Mouse (Mus musculus): ENCODE results near the gene Hsd11b1. TPM values are rescaled to one million over a fixed set of nuclear protein-coding genes. Genes with fewer than 3 reads are reported as not detected.

Gene Hsd11b1
- polyA plus RNA-seq, 1 experiment from 2014 or later = 2.1 TPM

GRCm38 (mm10) chr1:193227537-193227936 lies 36.3 kb downstream of the Hsd11b1 start:
- Histone ChIP-seq H3K36me3 (ENCODE audit: control insufficient read depth, insufficient read depth, low read length) (no peaks in the 10 kb centered on the region), H3K4me3 (replicated peaks; ENCODE audit: low read length) (no peak overlapping the region), H3K4me1 (ENCODE audit: control insufficient read depth, insufficient read depth, low read length) (0 out of 2 replicates have a peak, but pooled peaks cover 3% of the 10 kb centered on the region), H3K27ac (ENCODE audit: low read length) (no peak overlapping the region), H3K9me3 (replicated peaks; ENCODE audit: control insufficient read depth, low read length) (no peaks in the 10 kb centered on the region), H3K27me3 (ENCODE audit: control insufficient read depth, insufficient read depth, low read length) (no peaks in the 10 kb centered on the region), H3K4me2 (ENCODE audit: low read depth, low read length) (no peak overlapping the region), H3K9ac (ENCODE audit: low read length) (no peak overlapping the region)
- 82% methylated on average over 4 of the region's 4 CpGs for WGBS
- ATAC-seq (ENCODE audit: insufficient read depth, low FRiP score) = no peak

GRCm38 (mm10) chr1:193226724-193227522 lies 37.0 kb downstream of the Hsd11b1 start:
- Histone ChIP-seq H3K4me3 (replicated peaks; ENCODE audit: low read length) (no peak overlapping the region), H3K4me2 (ENCODE audit: low read depth, low read length) (no peak overlapping the region), H3K9ac (ENCODE audit: low read length) (no peak overlapping the region), H3K27me3 (ENCODE audit: control insufficient read depth, insufficient read depth, low read length) (no peaks in the 10 kb centered on the region), H3K27ac (ENCODE audit: low read length) (no peak overlapping the region), H3K36me3 (ENCODE audit: control insufficient read depth, insufficient read depth, low read length) (no peaks in the 10 kb centered on the region), H3K4me1 (ENCODE audit: control insufficient read depth, insufficient read depth, low read length) (0 out of 2 replicates have a peak, but pooled peaks cover 3% of the 10 kb centered on the region), H3K9me3 (replicated peaks; ENCODE audit: control insufficient read depth, low read length) (no peaks in the 10 kb centered on the region)
- 36% methylated on average over 7 of the region's 7 CpGs for WGBS
- no peak for ATAC-seq (ENCODE audit: insufficient read depth, low FRiP score)

DNA sequence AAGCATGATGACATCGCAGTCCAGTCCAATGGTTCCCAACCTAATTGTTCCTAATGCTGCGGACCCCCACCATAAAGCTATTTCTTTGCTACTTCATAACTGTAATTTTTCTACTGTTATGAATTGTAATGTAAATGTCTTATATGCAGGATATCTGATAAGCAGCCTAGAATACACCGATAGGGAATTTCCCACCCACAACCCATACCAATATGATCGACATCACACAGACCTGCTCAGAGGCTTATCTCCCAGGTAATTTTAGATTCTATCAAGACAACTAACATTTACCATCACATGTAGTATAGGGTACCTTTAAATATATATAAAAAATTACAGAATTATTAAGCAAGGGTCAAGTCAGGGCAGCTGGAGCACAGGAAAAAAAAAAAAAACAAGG lies 37.8 kb downstream of the Hsd11b1 start:
- no peak for ATAC-seq (ENCODE audit: insufficient read depth, low FRiP score)
- Histone ChIP-seq H3K4me3 (replicated peaks; ENCODE audit: low read length) (no peak overlapping the region), H3K4me1 (ENCODE audit: control insufficient read depth, insufficient read depth, low read length) (0 out of 2 replicates have a peak, but pooled peaks cover 3% of the 10 kb centered on the region), H3K27me3 (ENCODE audit: control insufficient read depth, insufficient read depth, low read length) (no peaks in the 10 kb centered on the region), H3K9me3 (replicated peaks; ENCODE audit: control insufficient read depth, low read length) (no peaks in the 10 kb centered on the region), H3K4me2 (ENCODE audit: low read depth, low read length) (no peak overlapping the region), H3K36me3 (ENCODE audit: control insufficient read depth, insufficient read depth, low read length) (no peaks in the 10 kb centered on the region), H3K9ac (ENCODE audit: low read length) (no peak overlapping the region), H3K27ac (ENCODE audit: low read length) (no peak overlapping the region)
- 86% methylated on average over 4 of the region's 4 CpGs for WGBS

GRCm38 (mm10) chr1:193225531-193225930 lies 38.3 kb downstream of the Hsd11b1 start:
- Histone ChIP-seq H3K36me3 (ENCODE audit: control insufficient read depth, insufficient read depth, low read length) (no peaks in the 10 kb centered on the region), H3K27me3 (ENCODE audit: control insufficient read depth, insufficient read depth, low read length) (no peaks in the 10 kb centered on the region), H3K4me3 (replicated peaks; ENCODE audit: low read length) (no peak overlapping the region), H3K4me1 (ENCODE audit: control insufficient read depth, insufficient read depth, low read length) (0 out of 2 replicates have a peak, but pooled peaks cover 3% of the 10 kb centered on the region), H3K9ac (ENCODE audit: low read length) (no peak overlapping the region), H3K27ac (ENCODE audit: low read length) (no peak overlapping the region), H3K4me2 (ENCODE audit: low read depth, low read length) (no peak overlapping the region), H3K9me3 (replicated peaks; ENCODE audit: control insufficient read depth, low read length) (no peaks in the 10 kb centered on the region)
- ATAC-seq (ENCODE audit: insufficient read depth, low FRiP score) = no peak
- 32% methylated on average over 3 of the region's 3 CpGs for WGBS

DNA sequence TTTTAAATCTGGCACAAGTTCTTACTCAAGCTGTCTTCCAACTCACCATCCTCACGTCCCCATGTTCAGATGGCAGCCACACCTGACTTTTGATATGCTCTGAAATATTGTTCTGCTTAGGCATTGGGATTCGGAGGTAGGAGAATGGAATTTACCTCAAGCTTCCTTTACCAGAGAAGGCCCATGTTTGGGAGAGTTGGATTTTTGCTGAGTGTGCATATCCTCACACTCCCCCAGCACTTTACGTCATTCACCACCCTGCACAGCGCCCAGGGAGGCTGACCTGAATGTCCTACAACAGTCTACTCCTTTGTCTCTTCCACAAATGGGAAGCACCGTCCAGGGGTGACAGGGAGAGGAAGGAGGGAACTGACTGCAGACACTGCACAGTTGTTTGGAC lies 43.5 kb downstream of the Hsd11b1 start:
- ATAC-seq (ENCODE audit: insufficient read depth, low FRiP score) = no peak

GRCm38 (mm10) chr1:193216000-193216399 lies 47.9 kb downstream of the Hsd11b1 start:
- H3K27me3 ChIP-seq (ENCODE audit: control insufficient read depth, insufficient read depth, low read length) = no peaks in the 10 kb centered on the region
- H3K4me3 ChIP-seq (replicated peaks; ENCODE audit: low read length) = no peak overlapping the region
- no peaks in the 10 kb centered on the region for H3K36me3 ChIP-seq (ENCODE audit: control insufficient read depth, insufficient read depth, low read length)
- H3K9ac ChIP-seq (ENCODE audit: low read length) = no peak overlapping the region
- no peak overlapping the region for H3K4me2 ChIP-seq (ENCODE audit: low read depth, low read length)
- H3K4me1 ChIP-seq (ENCODE audit: control insufficient read depth, insufficient read depth, low read length) = no peaks in the 10 kb centered on the region
- no peak overlapping the region for H3K27ac ChIP-seq (ENCODE audit: low read length)
- H3K9me3 ChIP-seq (replicated peaks; ENCODE audit: control insufficient read depth, low read length) = no peaks in the 10 kb centered on the region
- ATAC-seq (ENCODE audit: insufficient read depth, low FRiP score) = no peak
- WGBS = 78% methylated on average over 3 of the region's 3 CpGs

More for the DNA sequence above, 43.5 kb downstream of the Hsd11b1 start:
- no peaks in the 10 kb centered on the region for H3K27me3 ChIP-seq (ENCODE audit: control insufficient read depth, insufficient read depth, low read length)
- H3K4me1 ChIP-seq (ENCODE audit: control insufficient read depth, insufficient read depth, low read length) = no peaks in the 10 kb centered on the region
- no peaks in the 10 kb centered on the region for H3K36me3 ChIP-seq (ENCODE audit: control insufficient read depth, insufficient read depth, low read length)
- WGBS = 63% methylated on average over 5 of the region's 5 CpGs
- no peak overlapping the region for H3K4me2 ChIP-seq (ENCODE audit: low read depth, low read length)
- H3K9me3 ChIP-seq (replicated peaks; ENCODE audit: control insufficient read depth, low read length) = no peaks in the 10 kb centered on the region
- no peak overlapping the region for H3K9ac ChIP-seq (ENCODE audit: low read length)
- no peak overlapping the region for H3K27ac ChIP-seq (ENCODE audit: low read length)
- no peak overlapping the region for H3K4me3 ChIP-seq (replicated peaks; ENCODE audit: low read length)

DNA sequence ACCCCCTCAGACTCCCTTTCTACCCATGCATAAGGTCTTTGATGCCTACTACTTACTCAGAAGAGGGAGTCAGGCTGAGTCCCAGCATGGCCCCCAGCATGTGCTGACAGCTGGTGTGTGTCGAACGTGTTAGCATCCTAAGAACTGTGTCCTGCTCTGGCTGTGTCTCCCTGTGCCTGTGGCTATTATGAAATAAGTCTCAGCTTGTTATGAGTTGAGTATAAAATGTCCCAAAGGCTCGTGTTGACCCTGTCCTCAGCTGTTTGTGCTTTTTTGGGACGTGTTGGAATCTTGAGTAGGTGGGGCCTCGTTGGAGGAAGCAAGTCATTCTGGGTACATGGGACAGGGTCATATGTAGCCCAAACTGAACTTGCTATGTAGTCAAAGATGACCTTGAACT lies 49.8 kb downstream of the Hsd11b1 start:
- H3K4me1 ChIP-seq (ENCODE audit: control insufficient read depth, insufficient read depth, low read length) = no peaks in the 10 kb centered on the region
- H3K9ac ChIP-seq (ENCODE audit: low read length) = no peak overlapping the region
- H3K4me3 ChIP-seq (replicated peaks; ENCODE audit: low read length) = no peak overlapping the region
- WGBS = 62% methylated on average over 5 of the region's 5 CpGs
- H3K36me3 ChIP-seq (ENCODE audit: control insufficient read depth, insufficient read depth, low read length) = no peaks in the 10 kb centered on the region
- no peaks in the 10 kb centered on the region for H3K27me3 ChIP-seq (ENCODE audit: control insufficient read depth, insufficient read depth, low read length)
- no peak for ATAC-seq (ENCODE audit: insufficient read depth, low FRiP score)
- no peak overlapping the region for H3K27ac ChIP-seq (ENCODE audit: low read length)
- no peaks in the 10 kb centered on the region for H3K9me3 ChIP-seq (replicated peaks; ENCODE audit: control insufficient read depth, low read length)
- no peak overlapping the region for H3K4me2 ChIP-seq (ENCODE audit: low read depth, low read length)

GRCm38 (mm10) chr1:193211371-193211770 lies 52.5 kb downstream of the Hsd11b1 start:
- WGBS = 59% methylated on average over 5 of the region's 5 CpGs
- Histone ChIP-seq H3K4me1 (ENCODE audit: control insufficient read depth, insufficient read depth, low read length) (no peaks in the 10 kb centered on the region), H3K9ac (ENCODE audit: low read length) (no peak overlapping the region), H3K4me2 (ENCODE audit: low read depth, low read length) (no peak overlapping the region), H3K27me3 (ENCODE audit: control insufficient read depth, insufficient read depth, low read length) (no peaks in the 10 kb centered on the region), H3K9me3 (replicated peaks; ENCODE audit: control insufficient read depth, low read length) (no peaks in the 10 kb centered on the region), H3K27ac (ENCODE audit: low read length) (no peak overlapping the region), H3K36me3 (ENCODE audit: control insufficient read depth, insufficient read depth, low read length) (no peaks in the 10 kb centered on the region), H3K4me3 (replicated peaks; ENCODE audit: low read length) (no peak overlapping the region)
- ATAC-seq (ENCODE audit: insufficient read depth, low FRiP score) = no peak

GRCm38 (mm10) chr1:193208178-193208577 lies 55.7 kb downstream of the Hsd11b1 start:
- no peak overlapping the region for H3K9ac ChIP-seq (ENCODE audit: low read length)
- no peaks in the 10 kb centered on the region for H3K4me1 ChIP-seq (ENCODE audit: control insufficient read depth, insufficient read depth, low read length)
- no peak overlapping the region for H3K4me3 ChIP-seq (replicated peaks; ENCODE audit: low read length)
- 42% methylated on average over 2 of the region's 2 CpGs for WGBS
- no peaks in the 10 kb centered on the region for H3K9me3 ChIP-seq (replicated peaks; ENCODE audit: control insufficient read depth, low read length)
- H3K27me3 ChIP-seq (ENCODE audit: control insufficient read depth, insufficient read depth, low read length) = no peaks in the 10 kb centered on the region
- H3K36me3 ChIP-seq (ENCODE audit: control insufficient read depth, insufficient read depth, low read length) = no peaks in the 10 kb centered on the region
- no peak overlapping the region for H3K27ac ChIP-seq (ENCODE audit: low read length)
- no peak overlapping the region for H3K4me2 ChIP-seq (ENCODE audit: low read depth, low read length)
- 0 out of 2 replicates have a peak, but pooled peaks have one; percentile 25 for ATAC-seq (ENCODE audit: insufficient read depth, low FRiP score)
